Mouse (Mus musculus) R1 (cell line): ENCODE data around the gene Pidd1.

ENCODE experiments used
- DNase-seq: peaks from one replicate; pipeline ENCODE4 v3.0.0-alpha.2; 2018; ENCODE audit warnings: low read depth, low spot score

The Pidd1 gene

GRCm38 (mm10) chr7:141443828-141444237, at the start of gene Pidd1:
Gene Pidd1 (minus strand): TSS chr7:141444025.
- peak; percentile 90 for DNase-seq

GRCm38 (mm10) chr7:141492738-141493137, 48.9 kb upstream of the Pidd1 start:
- DNase-seq = no peak

- peak; percentile 60 for DNase-seq
Measured at GRCm38 (mm10) chr7:141491151-141491550, 47.3 kb upstream of the Pidd1 start.

GRCm38 (mm10) chr7:141487141-141487540, 43.3 kb upstream of the Pidd1 start:
- no peak for DNase-seq

- no peak for DNase-seq
Measured at GRCm38 (mm10) chr7:141486239-141486638, 42.4 kb upstream of the Pidd1 start.

- no peak for DNase-seq
Measured at GRCm38 (mm10) chr7:141485606-141486005, 41.8 kb upstream of the Pidd1 start.

- DNase-seq = no peak
Measured at GRCm38 (mm10) chr7:141485186-141485585, 41.4 kb upstream of the Pidd1 start.

GRCm38 (mm10) chr7:141484186-141485120, 40.6 kb upstream of the Pidd1 start:
- DNase-seq = no peak

GRCm38 (mm10) chr7:141483114-141483653, 39.4 kb upstream of the Pidd1 start:
- no peak for DNase-seq

GRCm38 (mm10) chr7:141482531-141483024, 38.8 kb upstream of the Pidd1 start:
- DNase-seq = peak; percentile 60

- DNase-seq = peak; percentile 65
Measured at GRCm38 (mm10) chr7:141481498-141482401, 37.9 kb upstream of the Pidd1 start.

- peak; percentile 84 for DNase-seq
Measured at GRCm38 (mm10) chr7:141480842-141481497, 37.1 kb upstream of the Pidd1 start.

- DNase-seq = no peak
Measured at GRCm38 (mm10) chr7:141478270-141478748, 34.5 kb upstream of the Pidd1 start.

GRCm38 (mm10) chr7:141477578-141478269, 33.9 kb upstream of the Pidd1 start:
- no peak for DNase-seq

GRCm38 (mm10) chr7:141476981-141477370, 33.2 kb upstream of the Pidd1 start:
- DNase-seq = no peak

GRCm38 (mm10) chr7:141476226-141476980, 32.6 kb upstream of the Pidd1 start:
- DNase-seq = peak; percentile 72

GRCm38 (mm10) chr7:141475805-141476158, 32.0 kb upstream of the Pidd1 start:
- DNase-seq = peak; percentile 51

- DNase-seq = peak; percentile 89
Measured at GRCm38 (mm10) chr7:141475011-141475804, 31.4 kb upstream of the Pidd1 start, which contains the start of the genes Polr2l and Tspan4. Gene Polr2l (minus strand): TSS chr7:141475132. Gene Tspan4 (plus strand): TSS chr7:141475240.

GRCm38 (mm10) chr7:141474160-141474559, 30.3 kb upstream of the Pidd1 start:
- DNase-seq = no peak
